Mouse (Mus musculus): ENCODE measurements around the gene Lzic.

Lzic gene

DNA sequence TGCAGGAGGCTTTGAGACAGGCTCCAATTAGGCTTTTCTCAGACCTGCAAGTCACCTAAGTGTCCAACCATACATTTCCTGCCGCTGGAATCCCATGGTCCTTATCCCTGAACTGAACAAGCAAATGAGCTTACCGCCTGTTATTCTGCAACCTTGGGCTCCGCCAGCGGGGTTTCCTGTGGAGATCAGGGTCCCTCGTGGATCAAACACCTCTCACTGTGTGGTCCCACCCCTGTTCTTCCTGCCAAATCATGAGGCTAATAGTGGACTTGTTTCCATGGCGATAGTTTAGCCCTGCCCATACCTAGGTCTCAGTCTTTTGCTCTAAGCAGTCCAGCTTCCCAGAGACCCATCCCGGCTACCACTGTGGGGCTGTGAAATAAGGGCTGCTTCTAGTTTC lies 41.3 kb downstream of the Lzic start:
- no peak for DNase-seq (ENCODE audit: low spot score in 2 of 2)

DNA sequence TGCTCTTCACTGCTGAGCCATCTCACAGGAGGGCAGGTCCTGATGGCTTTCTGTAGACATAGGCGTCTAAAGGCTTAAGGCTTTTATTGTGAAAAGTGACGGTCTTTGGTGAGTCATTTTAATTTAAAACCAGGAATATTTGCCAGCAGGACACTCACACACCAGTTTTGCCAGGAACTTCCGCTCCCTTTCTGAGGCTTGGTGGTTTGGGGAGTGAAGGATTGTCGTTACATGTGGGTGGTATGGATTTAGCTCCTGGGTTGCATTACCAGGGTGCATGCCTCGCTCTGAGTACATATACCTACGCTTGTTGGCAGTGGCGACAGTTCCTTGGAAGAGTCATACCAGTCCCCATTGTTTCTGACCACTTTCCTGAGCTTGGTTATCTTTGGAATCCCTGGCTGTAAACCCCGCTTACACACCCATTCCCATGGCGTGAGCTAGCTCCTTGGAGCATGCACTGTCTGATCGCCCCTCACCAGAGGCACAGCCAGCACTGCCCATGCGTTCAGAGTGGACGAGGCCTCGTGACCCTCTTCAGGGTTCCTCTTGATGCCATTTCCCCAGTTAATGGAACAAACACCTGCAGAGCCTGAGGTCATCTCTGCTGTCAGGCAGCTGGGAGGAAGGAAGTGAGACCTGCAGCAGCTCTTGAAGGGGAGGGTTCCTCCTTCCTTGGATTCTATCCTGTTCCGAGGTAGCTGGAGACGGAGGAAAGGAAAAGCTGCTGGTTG lies 42.8 kb downstream of the Lzic start:
- DNase-seq (ENCODE audit: low spot score in 2 of 2): no peak

DNA sequence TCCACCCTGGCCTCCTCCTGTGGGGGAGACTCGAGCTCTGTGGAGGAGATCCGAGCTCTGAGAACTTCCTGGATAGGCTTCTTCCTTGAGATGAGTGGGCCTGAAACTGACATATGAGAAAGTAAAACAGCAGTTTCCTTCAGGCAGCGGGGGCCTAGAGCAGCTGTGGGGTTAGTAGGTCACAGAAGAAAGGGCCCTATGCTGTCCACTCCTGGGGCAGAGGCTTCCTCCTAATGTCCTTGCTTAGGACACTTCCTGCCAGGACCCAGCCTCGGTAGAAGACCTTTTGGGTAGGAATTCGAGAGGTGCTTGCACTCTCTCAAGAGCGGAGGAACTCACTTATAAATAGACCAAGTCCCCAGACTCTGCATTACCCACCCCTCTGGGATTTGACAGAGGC lies 44.7 kb downstream of the Lzic start:
- DNase-seq (ENCODE audit: low spot score in 2 of 2): no peak

DNA sequence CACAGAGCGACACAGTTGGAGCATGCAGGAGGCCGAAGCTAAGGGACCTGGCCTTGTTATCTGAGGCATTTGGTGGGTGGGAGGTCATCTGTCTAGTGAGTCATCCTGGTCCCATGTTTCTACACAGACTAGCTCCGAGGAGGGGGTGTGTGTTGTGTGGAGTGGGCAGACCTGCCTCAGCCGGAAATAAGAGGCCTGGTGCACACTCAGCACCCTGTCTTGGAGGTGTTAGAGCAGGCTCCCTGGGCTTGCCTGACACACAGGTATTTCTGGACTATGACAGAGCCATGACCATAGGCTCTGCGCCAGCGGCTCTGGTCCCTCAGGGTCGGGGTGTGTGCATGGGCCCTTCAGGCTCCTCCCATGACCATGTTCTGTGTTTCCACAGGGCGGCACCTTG lies 54.4 kb downstream of the Lzic start:
- DNase-seq (ENCODE audit: low spot score in 2 of 2): no peak

DNA sequence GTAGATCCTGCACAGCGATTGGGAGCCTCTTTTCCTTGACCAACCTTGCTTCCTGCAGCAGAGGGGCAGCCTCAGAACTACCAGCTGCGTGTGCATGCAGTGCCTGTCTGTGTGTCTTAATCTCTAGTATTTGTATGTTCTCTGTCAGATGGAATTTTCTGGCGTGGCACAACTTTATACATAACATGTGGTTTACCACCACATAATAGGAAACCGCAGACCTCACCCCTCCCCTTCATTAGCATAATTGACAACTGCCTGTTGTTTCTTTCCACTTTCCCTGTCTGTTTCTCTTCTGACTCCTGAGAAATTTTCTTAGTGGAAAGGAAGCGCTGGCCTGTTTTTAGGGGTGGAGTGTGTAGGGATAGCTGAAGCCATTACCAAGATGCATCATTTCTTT lies 56.9 kb downstream of the Lzic start:
- no peak for DNase-seq (ENCODE audit: low spot score in 2 of 2)

DNA sequence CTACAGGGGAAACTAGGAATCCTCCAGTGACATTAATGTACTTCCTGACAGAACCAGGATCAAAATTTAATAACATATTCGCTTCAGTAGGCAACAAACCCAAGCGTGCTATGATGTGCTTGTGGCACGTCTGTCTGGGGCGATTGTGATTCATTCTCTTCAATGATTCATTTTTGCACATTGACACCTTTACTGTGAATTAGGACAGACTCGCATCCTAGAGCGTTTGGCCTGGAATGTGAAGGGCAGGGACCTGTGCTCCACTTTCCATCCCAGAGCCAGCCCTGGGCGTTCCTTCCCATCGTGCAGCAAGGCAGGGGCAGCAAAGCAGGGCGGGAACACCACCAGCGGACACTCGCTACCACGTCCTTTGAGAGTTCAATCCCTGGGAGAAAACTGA lies 57.4 kb downstream of the Lzic start:
- DNase-seq (ENCODE audit: low spot score in 2 of 2): no peak

DNA sequence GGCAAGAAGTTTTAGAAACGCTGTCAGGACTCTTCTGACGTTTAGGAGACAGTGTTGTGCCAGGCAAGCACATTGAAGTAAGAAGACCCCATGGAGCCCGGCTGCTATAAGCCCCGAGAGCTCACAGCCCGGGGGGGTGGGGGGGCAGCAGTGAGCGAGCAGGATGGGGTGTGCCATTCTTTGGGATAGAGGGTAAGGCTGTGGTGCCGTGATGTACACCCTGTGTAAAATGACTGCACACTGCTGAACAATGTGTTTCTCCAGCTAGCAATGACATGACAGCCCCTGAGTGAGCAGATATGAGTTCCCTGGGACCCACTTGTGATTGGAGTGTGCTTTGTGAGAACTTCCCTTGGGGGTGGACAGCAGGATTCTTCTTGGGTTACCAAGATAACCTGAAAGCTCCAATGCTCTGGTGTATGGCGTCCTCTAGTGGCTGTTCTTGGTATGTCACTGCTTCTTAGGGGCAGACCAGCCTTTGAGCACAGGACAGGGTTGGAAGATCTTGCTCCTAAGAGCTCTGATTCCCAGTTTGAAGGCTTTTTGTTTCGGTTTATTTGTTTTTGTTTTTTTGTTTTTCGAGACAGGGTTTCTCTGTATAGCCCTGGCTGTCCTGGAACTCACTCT lies 58.0 kb downstream of the Lzic start:
- DNase-seq (ENCODE audit: low spot score in 2 of 2): peak; percentile 64 to 85

DNA sequence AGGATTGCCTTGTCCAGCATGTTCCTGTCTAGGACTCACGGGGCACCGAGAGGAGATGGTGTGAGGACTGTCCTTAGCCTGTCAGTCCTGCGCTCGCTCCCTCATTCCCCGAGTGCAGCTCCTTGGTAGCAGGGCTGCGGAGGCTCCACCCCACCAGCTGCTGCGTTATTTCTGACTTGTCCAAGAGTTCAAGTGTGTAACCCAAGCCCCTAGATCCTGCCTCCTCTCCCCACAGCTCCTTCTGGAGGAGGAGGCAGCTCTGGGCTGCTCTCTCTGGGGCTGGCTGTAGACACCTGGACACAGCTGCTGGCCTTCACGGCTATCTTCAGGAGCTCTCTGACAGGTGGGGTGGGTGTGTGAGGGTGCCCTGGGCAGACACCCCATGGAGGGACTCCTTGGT lies 59.9 kb downstream of the Lzic start:
- DNase-seq (ENCODE audit: low spot score in 2 of 2): no peak

All from spleen, postnatal 10 days (tissue).